Mouse (Mus musculus) lung, adult 18-20 months (tissue): ENCODE results near the gene Fra10ac1.

Experiments used
- DNase-seq, 2 experiments: peaks; one replicate each; pipeline ENCODE4 v3.0.0; 2022; ENCODE audit warnings: mixed read lengths in 2 of 2

Fra10ac1 gene

DNA sequence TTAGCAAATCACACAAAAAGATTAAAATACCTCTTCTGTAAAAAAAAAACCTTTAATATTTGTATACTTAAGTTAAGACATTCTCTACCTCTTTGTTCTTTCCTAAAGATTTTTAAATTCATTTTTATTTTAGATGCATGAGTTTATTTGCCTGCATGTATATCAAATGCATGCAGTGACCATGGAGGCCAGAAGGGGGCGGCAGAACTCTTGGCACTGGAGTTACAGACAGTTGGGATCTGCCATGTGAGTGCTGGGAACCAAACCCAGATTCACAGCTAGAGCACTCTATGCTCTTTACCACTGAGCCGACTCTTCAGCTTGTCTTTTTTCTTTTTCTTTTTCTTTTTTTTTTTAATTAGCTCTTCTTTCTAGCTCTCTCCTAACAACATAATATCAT, 4.7 kb upstream of the Fra10ac1 start:
- DNase-seq = no peak

DNA sequence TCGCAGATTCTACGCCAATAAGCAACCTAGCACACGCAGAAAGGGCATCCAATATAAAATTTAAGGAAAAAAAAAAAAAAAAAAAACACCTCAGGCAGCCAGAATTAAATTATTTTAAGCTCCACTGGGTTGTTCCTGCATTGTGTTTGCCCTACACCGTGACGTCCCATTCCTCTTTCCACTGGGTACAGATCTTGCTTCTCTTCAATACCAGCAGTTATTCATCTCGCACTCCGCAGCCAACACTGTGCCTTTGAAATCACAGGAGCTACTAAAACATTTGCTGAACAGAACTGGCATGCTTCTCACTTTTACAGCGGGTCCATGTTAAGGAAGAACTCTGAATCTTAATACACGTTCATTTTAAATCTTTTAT, 717 bp upstream of the Fra10ac1 start:
- no peak for DNase-seq

DNA sequence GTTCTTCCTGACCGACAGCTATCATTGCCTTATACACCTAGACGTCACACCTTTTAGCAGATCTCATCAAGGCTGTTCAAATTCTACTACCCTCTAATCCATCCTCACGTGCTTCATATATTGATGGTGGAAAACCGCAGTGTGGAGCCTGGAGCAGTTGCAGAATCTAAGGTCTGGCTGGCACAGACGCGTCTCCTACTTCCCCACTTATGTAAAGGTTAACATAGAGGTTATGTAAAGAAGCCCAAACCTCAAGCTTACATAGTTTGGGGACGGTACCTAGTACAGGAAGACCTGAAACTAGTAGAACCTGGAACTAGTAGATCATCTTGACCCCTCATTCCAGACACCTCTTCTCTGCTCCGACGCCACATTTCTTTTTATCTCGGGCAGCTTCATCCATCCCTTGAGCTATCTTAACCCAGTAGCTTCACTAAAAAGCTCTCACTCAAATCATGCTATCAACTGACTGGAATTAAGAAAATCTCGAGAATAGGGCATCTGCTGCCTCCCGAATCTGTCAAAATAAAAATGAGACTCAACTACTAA, 526 bp downstream of the Fra10ac1 start:
- DNase-seq = no peak

DNA sequence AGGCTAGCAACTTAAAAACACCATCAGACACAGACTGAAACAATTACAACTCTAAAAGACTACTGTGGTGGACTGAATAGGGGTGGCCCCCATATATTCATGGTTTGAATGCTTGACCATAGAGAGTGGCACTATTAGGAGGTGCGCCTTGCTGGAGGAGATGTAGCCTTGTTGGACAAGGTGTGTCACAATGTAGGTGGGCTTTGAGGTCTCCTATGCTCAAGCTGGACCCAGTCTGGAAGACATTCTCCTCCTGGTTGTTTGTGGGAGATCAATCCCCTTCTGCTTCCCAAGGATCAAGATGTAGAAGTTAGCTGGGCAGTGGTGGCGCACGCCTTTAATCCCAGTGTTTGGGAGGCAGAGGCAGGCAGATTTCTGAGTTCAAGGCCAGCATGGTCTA, 6.3 kb downstream of the Fra10ac1 start:
- no peak for DNase-seq

DNA sequence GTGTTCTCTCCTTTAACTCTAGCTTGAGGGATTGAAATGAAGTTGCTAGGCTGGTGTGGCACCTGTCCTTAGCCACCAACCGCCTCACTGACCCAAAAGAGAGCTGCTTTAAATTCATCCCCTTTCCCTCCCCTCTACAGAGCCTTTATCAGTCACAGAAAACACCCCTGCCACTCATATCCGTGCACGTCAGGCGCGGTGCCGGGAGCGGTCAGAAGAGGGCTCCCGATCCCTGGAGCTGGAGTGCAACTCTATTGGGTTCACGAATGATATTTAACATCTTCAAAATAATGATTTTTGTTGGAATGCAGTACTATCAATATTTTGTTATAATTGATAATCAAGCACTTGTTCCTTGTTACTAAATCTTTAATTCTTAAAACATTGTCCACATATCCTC, 17.3 kb downstream of the Fra10ac1 start:
- no peak for DNase-seq

DNA sequence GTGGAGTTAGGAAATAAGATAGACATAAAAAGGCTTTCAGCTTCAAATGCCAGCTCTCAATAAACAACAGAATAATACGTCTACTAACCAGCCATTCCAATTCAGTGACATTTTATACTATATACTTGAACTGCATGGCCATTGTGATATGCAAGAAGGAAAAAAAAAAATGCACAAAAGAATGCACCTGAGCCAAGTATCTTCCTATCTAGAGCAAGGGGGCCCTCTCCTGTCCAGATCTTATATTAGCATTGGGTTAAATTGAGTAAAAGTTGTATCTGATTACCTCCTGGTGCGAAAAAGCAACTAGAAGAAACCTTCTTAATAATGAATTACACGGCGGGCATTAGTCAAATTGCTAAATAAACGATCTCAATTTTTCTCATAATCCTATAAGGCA, 25.2 kb downstream of the Fra10ac1 start:
- DNase-seq = no peak

DNA sequence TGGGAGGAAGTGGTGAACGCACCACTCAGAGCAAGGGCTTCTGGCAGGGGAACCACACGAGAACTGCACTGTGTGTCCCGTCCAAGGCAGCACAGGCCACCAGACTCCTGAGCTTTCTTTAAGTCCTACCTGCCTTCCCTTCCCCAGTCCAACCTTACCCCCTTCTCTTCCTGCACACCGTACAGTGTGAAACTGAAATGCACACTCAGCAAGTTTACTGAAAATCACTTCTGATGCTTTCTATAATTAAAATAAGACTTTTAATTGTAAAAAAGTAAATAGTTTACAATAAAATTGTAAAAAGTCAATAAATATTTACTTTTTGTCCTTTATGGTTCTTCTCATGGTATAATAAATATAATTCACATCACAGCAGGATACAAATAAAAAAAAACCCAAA, 28.7 kb downstream of the Fra10ac1 start:
- no peak for DNase-seq

DNA sequence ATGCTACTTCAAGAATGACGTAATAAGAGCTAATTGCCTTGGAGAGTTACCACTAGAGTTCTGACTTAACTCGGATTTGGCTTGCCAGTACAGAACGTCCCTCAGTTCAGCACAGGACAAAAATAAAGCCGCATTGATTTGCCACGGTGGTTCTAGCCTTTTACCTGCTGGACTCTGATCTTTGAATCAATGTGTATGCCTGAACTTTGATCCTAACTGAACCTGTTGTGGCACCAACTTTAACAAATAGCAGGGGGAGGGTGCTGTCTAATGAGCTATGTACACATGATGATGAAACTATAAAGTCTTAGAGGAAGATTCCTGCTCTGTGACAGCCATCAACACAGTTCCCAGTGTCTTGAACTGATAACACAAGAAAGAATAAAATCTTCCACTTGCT, 32.5 kb downstream of the Fra10ac1 start:
- no peak for DNase-seq

DNA sequence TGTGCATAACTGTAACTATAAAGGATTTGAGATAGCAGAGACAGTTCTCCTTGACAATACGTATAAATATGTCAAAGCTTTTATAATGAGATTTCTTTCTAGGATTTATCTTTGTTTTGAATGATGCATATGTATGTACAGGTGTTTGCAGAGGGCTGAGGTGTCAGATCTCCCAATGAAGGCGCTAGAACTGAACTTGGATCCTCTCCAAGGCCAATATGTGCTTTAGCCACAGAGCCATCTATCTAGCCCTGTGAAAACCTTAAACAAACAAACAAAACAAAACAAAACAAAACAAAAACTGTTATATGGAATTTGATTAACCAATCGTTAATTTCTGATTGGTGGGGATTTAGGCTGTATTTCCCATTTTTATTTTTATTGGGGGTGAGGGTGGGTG, 33.4 kb downstream of the Fra10ac1 start:
- no peak for DNase-seq

DNA sequence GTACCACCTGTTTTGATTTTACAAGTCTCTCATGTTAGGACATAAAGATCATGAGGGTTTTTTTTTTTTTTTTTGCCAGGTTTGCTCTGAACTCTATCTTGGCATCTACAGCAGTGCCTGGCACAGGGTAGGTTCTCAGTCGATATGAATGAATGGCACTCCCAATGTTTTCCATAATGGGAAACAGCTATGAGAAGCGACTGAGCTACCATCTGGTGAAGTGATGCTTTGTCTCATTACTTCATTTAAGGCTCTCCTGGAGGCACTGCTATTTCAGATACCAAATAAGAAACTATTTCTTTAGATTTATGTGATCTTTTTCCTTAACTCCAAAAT, 36.6 kb downstream of the Fra10ac1 start:
- no peak for DNase-seq

DNA sequence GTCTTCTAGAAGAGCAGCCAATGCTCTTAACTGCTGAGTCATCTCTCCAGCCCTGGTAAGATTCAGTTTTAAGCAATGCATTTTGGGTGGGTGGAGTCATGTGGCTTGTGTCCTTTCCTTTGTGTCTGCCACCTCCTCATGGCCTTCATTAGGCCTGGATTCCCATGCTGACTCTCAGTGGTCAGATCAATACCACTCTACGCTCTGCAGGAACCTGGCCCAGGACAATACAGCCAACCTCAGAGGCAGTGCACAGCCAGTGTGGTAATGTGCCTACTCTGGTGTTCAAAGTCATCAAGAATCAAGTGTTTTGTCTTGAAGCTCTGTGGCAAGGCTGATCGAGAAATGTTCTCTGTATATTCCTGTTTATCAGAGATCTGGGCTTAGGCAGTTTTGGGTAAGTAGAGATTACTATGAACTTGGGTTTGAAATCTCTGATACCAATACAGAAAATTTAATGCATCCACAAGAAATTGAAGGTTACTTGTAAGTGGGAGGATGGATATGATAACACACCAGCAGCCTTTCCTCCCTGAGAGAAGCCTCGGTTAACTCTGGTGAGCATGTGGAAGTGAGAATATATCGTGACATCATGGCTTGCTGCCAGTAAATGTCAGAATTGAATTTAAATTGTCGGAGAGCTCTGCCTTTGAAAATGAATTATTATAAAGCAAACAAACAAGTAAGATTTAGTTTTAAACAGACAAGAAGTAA, 37.2 kb downstream of the Fra10ac1 start:
- no peak for DNase-seq

DNA sequence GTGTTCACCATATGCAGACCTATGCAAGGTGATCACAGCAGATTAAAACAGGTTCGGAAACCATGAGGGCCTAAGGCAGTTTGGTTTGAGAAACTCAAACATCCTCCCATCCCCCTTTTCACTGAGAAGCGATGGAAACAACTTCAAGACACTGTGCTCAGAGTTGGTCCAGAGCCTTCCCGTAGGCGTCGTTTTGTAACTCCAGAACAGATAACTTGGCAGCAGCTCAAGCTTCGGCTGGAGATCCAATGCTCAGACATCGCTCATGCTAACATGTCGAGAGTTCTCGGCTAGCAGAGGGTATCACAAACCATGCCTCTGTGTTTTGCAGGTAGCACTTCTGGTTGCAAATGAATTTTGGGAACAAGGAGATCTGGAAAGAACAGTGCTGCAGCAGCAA, 44.3 kb downstream of the Fra10ac1 start:
- no peak for DNase-seq

DNA sequence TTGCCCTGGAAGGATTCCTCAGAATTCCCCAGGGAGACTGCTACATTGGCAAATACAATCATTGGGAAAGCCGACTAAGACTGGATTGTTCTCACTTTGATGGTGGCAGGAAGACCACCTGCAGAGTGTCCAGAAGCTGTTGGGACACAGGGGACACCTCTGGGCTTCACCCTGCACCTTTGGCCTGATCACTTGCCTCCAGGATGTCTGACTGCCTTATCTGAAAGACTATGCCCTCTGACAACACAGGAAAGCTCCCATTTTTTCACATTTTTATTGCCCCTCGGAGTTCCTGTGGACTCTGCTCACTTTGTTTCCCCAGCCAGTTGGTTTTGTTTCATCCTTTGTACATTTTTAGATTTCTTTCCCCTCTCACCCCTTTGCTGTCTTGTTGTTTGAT, 59.3 kb downstream of the Fra10ac1 start:
- no peak for DNase-seq

DNA sequence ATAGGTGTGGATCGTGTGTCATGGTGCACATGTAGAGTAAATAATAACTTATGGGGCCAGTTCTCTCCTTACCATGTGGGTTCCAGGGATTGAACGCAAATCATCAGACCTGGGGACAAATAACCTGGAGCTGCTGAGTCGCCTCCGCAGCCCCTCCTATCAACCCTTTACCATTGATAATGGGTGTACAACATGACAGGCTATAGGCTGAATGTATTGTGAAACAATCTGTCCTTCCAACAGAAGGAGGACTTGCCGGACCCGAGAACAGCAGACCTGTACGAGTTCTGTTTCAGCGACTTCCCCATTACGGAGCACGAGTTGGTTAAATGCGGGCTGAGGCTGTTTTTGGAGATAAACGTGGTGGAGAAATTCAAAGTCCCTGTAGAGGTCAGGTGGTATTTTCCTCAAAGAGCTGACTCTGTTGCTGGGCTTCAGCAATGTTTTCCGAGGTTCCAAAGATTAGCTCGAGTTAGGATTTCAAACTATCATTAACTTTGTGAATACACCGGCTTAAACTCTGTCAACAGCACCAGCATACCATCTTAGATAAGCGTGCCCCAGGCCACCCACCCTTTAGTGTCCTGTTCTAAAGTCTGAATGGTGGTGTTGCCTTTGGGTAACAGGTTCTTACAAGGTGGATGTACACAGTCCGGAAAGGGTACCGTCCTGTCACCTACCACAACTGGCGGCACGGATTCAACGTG, 62.2 kb downstream of the Fra10ac1 start:
- DNase-seq = no peak

DNA sequence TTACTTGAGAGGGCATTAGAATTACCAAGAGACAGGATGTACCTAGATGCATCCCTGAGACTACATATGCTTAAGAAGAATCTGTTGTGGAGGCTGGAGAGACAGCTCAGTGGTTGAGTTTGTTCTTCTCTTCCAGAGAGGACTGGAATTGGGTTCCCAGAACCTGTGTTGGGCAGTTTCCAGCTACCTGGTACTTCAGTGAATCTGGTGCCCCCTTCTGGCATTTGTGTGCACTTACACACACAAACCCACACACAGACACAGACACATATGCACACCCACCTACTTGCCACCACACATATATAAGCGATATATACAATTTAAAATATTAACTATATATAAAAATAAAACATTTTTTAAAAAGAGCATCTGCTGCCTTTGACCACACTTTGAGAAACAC, 67.7 kb downstream of the Fra10ac1 start:
- DNase-seq = no peak

DNA sequence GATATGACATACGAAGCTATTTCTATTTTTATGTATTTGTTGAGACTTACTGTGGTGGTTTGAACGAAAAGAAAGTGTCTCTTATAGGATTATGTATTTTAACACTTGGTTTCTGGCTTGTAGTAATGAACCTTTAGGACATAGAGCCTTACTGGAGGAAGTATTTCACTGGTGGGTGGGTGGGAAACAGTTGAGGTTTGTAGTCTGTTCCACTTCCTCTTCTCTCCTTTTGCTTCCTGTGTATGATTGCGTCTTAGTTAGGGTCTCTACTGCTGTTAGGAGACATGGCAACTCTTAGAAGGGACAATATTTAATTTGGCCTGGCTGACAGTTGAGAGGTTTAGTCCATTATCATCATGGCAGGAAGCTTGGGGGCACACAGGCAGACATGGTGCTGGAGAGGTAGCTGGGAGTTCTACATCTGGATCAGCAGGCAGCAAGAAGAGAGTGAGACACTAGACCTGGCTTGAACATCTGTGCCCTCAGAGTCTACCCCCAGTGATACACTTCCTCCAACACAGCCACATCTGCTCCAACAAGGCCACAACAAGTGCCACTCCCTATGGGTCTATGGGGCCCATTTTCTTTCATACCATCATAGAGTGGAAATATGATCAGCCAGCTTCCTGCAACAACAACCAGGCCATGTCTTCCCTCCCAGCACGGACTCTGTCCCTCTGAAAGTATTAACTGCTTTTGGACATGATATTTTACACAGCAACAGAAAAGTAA, 80.2 kb downstream of the Fra10ac1 start:
- no peak for DNase-seq
